Mouse (Mus musculus) heart, adult 8-10 months (tissue): ENCODE measurements at regions not wholly inside any gene's neighbourhood (a gene's known extent, or its start where the extent isn't known, plus 50 kb on each side); places are given as distances from the start of the nearest gene placed in this dataset.

Experiments
- DNase-seq: peaks from one replicate; pipeline ENCODE4 v3.0.0; 2022; ENCODE audit warnings: low spot score

- DNase-seq = peak; percentile 60
Observed at GRCm38 (mm10) chr19:55985518-55985917, 243.9 kb downstream of the Tcf7l2 start.

GRCm38 (mm10) chr19:55991791-55992726 is 250.4 kb downstream of the Tcf7l2 start:
- no peak for DNase-seq

DNA sequence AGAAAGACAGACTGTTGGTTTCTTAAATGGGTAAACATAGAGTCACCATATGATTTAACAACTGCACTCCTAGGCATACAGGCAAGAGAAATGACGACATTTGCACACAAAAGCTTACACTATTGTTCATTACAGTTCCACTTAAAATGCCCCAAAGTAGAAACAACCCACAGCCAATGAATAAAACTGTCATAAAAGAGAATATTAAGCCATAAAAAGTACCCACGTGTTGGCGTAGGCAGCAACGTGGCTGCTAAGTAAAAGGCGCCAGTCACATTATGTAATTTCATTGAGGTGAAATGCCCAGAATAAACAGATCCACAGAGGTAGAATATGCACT is 251.1 kb downstream of the Tcf7l2 start:
- DNase-seq = no peak

DNA sequence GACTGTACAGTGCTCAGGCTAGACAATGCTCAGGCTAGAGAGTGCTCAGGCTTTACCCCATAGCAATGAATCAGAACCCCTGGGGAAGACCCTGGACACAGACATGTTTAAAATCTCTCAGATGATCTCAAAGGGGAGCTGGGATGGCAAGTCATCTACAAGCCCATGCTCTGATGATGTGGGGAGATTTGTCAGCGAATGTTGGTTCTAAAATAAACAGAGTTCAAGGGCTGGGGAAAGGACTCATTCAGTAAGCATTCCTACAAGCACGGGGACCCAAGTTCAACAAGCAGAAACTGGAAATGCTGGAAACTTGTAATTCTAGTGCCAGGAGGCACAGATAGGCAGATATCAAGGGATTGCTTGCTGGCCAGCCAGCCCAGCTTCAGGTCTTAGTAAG is 254.1 kb downstream of the Tcf7l2 start:
- no peak for DNase-seq

- DNase-seq = no peak
Observed at GRCm38 (mm10) chr19:55998454-55999180, 257.0 kb downstream of the Tcf7l2 start.

DNA sequence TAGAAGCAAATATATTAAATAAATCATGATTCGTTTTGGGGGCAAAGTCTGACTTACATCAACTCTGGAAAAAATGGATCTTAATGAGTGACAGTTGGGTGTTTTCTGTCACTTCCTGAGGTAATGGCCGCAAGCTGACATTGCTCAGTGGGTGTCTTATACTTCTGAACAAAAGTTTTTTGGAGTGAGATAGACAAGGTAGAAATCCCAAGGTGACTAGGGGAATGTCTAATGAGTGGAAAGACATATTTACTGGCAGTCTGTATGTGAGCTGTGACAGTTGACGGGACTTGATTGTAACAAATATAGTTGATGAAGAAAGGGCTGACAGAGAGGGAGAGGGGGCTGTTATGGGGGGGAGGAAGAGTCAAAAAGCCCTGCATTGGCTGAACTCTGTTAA is 257.8 kb downstream of the Tcf7l2 start:
- no peak for DNase-seq

GRCm38 (mm10) chr19:56001428-56001827 is 259.8 kb downstream of the Tcf7l2 start:
- DNase-seq = no peak

DNA sequence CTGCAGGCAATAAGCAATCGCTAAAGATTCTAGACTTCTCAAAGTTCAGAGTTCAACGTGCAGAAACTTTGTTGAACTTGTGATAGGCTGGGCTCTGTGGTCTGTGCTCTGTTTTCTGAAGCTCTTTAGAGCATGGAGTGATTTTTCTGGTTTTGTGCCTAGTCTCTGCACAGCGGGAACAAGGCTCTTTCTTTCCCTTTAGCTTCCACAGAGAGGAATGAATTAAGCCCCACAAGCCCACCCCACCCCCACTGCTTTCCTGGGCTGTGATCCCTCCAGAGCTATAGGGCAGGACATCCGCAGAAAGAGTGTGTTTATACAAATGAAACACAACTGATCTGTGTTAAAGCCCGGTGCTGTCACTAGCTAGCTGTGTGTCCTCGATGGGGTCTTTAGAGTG is 264.3 kb downstream of the Tcf7l2 start:
- DNase-seq = no peak

DNA sequence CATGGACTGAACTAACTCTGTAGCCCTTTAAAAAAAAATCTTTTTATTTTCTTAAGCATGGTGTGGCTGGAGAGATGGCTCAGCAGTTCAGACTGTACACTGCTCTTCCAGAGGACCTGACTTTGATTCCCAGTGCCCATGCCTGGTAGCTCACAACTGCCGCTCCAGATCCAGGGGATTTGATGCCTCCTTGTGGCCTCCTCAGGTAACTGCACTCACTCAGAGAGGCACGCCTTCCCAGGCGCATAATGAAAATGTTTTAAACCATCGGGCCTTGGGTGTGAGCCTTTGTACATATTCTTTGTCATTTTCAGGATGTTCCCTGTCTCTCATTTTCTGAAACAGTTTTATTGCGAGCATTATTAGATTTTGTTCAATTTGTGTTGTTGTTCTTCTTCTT is 265.8 kb downstream of the Tcf7l2 start:
- no peak for DNase-seq

GRCm38 (mm10) chr19:56010766-56011165 is 269.1 kb downstream of the Tcf7l2 start:
- no peak for DNase-seq

GRCm38 (mm10) chr19:56011292-56011691 is 269.7 kb downstream of the Tcf7l2 start:
- DNase-seq = no peak

- no peak for DNase-seq
Observed at GRCm38 (mm10) chr19:56016548-56017346, 270.2 kb upstream of the Habp2 start.

DNA sequence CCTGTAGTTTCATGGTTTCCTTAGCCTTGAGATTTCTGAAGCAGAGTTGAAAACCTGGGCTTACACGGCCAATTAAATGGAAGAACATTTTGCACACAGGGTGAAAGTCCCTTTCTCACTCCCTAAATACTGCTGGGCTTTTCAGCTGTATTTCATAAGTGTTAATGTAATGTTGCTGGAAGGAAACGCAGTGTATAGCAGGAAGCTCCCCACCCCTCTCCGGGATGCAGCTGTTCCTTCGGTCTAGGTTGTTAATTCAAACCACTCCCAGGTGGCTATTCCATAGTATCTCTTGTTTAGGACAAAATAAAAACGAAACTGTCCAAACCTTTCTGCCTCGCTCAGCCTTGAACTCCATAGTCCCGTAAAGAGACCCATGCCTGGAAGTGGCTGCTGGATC is 269.4 kb upstream of the Habp2 start:
- DNase-seq = no peak

- DNase-seq = no peak
Observed at GRCm38 (mm10) chr19:56019143-56019542, 267.8 kb upstream of the Habp2 start.

- no peak for DNase-seq
Observed at GRCm38 (mm10) chr19:56022348-56022747, 264.6 kb upstream of the Habp2 start.

DNA sequence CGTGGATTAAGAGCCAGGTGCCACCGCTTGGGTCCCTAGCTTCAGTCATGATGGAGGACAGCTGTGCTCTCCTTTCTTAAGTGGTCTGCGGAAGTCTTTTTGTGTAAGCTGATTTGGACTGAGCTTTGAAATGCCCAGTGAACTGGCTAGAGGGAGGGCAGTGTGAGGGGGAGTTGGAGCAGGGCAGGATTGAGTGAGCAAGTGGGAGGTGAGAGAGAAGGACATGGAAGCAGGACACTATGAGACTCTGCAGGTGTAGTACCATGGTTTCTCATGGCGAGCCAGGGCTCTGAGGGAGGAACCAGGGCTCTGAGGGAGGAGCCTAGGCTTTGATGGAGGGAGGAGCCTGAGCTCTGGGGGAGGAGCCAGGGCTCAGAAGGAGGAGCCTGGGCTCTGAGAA is 262.3 kb upstream of the Habp2 start:
- DNase-seq = no peak

DNA sequence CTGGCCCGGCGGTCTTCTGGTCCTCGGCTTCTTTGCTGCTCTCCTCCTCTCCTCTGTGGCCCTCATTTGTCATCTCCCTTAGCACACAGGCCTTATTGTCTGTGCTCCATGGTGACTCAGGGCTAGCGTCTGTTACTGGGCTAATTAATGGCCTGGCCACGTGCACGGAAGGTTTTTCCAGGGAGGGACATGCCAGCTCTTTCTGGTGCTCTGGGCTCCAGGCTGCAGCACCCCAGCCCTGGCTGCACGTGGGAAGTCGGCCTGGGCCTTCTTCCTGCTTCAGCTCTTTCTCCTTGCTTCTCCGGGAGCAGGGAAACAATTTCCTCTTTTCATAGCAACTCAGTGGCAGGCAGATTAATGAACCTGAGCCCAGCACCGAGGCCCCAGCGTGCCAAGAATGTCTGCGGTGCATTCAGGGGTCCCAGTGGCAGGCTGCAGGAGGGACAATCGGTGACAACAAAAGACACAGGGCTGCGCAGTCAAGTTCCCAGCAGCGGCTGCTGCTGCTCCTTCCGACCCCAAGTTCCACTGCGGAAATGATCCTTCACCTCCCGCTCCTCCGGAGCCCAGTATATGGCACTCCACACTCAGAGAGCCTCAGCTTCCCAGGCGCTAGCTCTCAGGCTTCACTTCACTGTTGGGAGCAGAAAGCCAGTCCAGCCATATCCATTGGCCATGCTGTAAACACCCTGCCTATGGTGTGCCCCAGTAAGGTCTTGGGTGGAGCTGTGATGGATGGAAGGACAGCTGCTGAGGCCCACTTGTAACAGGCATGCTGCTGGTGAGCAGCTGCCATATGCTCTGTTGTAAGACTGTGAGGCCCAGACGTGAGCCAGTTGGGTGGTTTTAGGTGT is 257.3 kb upstream of the Habp2 start:
- DNase-seq = no peak

DNA sequence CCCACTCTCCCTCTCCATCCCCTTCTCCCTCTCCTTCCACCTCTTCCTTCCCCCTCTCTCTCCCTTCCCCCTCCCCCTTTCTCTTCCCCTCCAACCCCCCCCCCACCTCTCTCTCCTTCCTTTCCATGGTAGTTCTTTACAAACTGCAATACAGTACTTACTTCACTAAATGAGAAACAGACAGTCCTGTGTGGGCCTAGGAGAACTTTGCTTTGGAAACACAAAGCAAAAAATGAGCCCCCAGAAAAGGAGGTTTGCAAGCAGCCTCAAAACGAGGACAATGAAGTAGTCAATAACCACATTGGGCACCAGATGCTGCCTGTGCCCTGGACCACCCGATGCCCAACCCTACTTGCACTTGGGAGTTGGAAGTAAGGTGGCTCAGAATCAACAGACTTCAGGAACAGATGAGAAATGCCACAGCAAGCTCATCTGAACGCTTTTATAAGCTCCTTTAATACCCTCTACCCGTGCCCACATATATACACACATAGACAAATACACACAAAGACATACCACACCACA is 256.5 kb upstream of the Habp2 start:
- DNase-seq = no peak

DNA sequence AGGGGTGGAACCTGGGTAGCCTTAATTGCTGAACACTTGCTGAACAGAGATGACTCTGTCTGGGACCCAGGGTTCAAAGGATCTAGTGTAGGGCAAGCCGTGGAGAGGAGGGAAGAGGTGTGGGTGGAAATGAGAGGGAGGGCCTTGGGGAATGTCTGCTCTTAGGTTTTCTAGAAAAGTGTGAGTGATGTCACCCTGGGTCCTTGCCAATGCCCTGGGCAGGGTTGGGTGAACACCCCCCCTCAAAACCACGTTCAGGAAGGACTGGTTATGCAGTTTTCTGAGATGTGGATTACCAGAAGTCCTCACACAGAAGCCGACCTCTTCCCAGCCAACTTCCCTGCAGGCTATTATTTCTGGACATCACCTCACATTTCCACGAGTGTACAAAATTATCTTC is 252.4 kb upstream of the Habp2 start:
- no peak for DNase-seq

DNA sequence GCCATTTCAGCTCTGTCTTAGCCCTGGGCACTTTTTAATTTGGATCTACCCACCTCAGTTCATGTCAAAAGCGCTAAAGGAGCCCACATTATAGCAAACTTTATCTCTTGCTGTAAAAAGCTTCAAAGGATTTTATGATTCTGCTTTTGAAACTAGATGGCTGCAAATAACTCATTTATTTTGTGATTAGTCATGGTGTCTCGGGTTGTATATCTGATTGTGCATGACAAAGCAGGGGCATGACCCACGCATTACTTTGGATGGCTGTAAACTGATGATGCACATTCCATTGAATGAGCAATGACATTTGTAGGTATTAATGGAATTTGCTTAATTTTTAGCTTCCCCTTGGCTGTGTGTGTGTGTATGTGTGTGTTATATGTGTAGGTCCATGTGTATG is 249.4 kb upstream of the Habp2 start:
- DNase-seq = no peak
